Mouse (Mus musculus) stomach, postnatal 0 days (tissue): Measurements from ENCODE around the gene Hes6.

Source experiments
- CTCF ChIP-seq: IDR thresholded peaks from 2 replicates; pipeline ENCODE4 v1.5.1; 2016; ENCODE audit warnings: antibody characterized with exemption, low read depth, mild to moderate bottlenecking, moderate library complexity
- EP300 ChIP-seq: optimal IDR thresholded peaks from 2 replicates; pipeline ENCODE3; 2016; ENCODE audit warnings: antibody characterized with exemption

- no peak for TF ChIP-seq CTCF
- no peak for TF ChIP-seq EP300
Observed at GRCm38 (mm10) chr1:91362113-91362512, 51.7 kb downstream of the Hes6 start.
